Mouse (Mus musculus): ENCODE measurements around the gene 1700020A23Rik.

DNA sequence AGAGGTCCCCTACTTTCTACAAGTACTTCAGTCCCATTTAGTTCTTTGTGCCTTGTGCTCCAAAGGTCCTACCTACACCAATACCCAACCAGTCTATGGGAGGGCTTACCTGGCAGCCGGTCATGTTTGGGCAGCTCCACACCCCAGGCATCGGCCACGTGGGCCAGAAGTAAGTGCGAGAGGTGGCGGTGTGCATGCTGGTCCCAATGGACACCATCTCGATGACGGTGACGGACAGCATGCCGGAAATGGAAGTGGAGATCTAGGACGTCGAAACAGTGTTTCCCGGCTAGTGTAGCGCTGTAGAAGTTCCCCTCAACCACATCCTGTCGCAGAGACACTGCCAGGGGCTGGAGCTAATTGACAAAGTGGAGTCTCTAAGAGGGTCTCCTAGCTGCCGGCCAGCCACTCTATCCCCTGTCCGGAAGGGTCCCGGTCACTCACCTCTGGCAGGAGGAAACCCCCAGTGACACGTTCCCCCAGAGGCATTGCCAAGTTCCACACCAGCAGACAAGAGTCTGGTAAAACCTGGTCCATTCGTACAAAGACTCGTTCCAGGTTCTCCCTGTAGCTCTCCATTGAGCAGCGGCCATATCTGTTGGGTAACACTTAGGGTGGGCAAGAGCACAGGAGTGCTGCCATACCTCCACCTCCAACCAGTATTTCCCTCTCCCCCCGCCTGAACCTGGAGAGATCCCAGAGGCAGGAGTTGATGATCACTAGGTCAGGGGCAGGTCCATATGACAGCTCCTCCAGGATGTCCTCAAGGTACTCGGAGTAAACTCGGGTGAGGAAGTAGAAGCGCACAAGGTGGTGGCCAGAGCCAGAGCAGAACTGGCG is 16.9 kb downstream of the 1700020A23Rik start:
- TF ChIP-seq CTCF (IDR thresholded peaks at IDR 0.05; ENCODE audit: borderline replicate concordance, control insufficient read depth, extremely low read depth, insufficient read depth, low read length, poor library complexity) (no peak), POLR2A (IDR thresholded peaks at IDR 0.05; ENCODE audit: control insufficient read depth, extremely low read depth, insufficient read depth, low read length, poor library complexity) (no peak)
